Mouse (Mus musculus) forebrain, postnatal 0 days (tissue): ENCODE results near the gene Gabrg3. TPM values are rescaled to one million over a fixed set of nuclear protein-coding genes. Genes with fewer than 3 reads are reported as not detected.

Source experiments
- ATAC-seq: fragments of 200-750 bp; cut with Nextera tagmentation; 2 replicates; pipeline ENCODE4 v1.8.0; 2017; ENCODE audit warnings: mild to moderate bottlenecking, moderate library complexity
- DNase-seq: peaks from one replicate; pipeline ENCODE4 v3.0.0-alpha.2; 2015
- H3K27ac ChIP-seq: fragments of 300-500 bp; sonication (generic); 2 replicates; pipeline ENCODE4 v1.5.1; 2014; ENCODE audit warnings: low read depth, mild to moderate bottlenecking, antibody characterized with exemption, low read length, moderate library complexity, mixed read lengths
- H3K27me3 ChIP-seq: fragments of 300-500 bp; sonication (generic); 2 replicates; pipeline ENCODE4 v1.6.1; 2014; ENCODE audit warnings: mild to moderate bottlenecking, low read length, mixed read lengths; ENCODE audit not compliant: insufficient read depth
- H3K36me3 ChIP-seq: fragments of 300-500 bp; sonication (generic); 2 replicates; pipeline ENCODE4 v1.6.1; 2014; ENCODE audit warnings: mild to moderate bottlenecking, moderate library complexity; ENCODE audit not compliant: insufficient read depth
- H3K4me1 ChIP-seq: fragments of 300-500 bp; sonication (generic); 2 replicates; pipeline ENCODE4 v1.6.1; 2014; ENCODE audit warnings: antibody characterized with exemption; ENCODE audit not compliant: insufficient read depth
- H3K4me2 ChIP-seq: fragments of 300-500 bp; sonication (generic); 2 replicates; pipeline ENCODE4 v1.6.1; 2014; ENCODE audit warnings: low read depth, mild to moderate bottlenecking, moderate library complexity
- H3K4me3 ChIP-seq: fragments of 300-500 bp; sonication (generic); 2 replicates; pipeline ENCODE4 v1.5.1; 2014; ENCODE audit warnings: low read depth, low read length, mixed read lengths
- H3K9ac ChIP-seq: fragments of 300-500 bp; sonication (generic); 2 replicates; pipeline ENCODE4 v1.6.1; 2014; ENCODE audit warnings: mild to moderate bottlenecking
- H3K9me3 ChIP-seq: fragments of 300-500 bp; sonication (generic); 2 replicates; pipeline ENCODE4 v1.6.1; 2016; ENCODE audit warnings: low read length
- CTCF ChIP-seq: sonication (generic); IDR thresholded peaks from 2 replicates; pipeline ENCODE4 v1.5.1; 2016; ENCODE audit warnings: antibody characterized with exemption, control low read depth, low read depth
- WGBS: fragments of 180-500 bp; shearing (Covaris S2); extraction: QIAGEN DNeasy Blood & Tissue Kit; methylation state at CpG from one replicate; pipeline ENCODE4 v1.1.7; 2014; 5-methylcytosine and 5-hydroxymethylcytosine counted together
- polyA plus RNA-seq: library from polyadenylated mRNA; unstranded; fragments of >200 nt; fragmentation: Nextera tagmentation; extraction: Ambion mirVana; gene quantifications from 2 replicates; pipeline ENCODE4 v1.2.1, GENCODE M21; 2015
- total RNA-seq: library from RNA; depleted of rRNA; stranded (reverse); fragments of >200 nt; gene quantifications from 2 replicates; pipeline ENCODE4 v1.2.3, GENCODE M21; 2014; rRNA removed

Gene Gabrg3
- total and polyA plus RNA-seq, 2 experiments from 2014 or later = 9.6 to 21.6 TPM

DNA sequence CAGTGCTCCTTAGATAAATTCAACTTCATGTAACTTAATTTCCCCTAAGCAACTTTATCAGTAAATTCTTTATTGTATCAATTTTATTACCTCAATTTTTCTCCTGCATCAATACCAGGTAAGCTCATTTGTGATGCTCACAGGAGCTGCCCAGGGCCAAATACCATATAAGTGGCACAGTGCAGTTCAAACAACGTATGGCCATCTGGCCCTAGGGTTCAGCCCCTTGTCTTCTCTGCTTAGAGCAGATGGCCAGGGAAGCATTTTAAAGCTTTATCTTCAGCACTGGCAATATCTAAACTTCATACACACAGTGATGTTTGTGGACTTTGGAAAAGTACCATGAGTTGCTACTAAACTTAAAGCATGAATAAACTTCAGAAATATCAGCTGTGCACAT lies 619.2 kb downstream of the Gabrg3 start:
- TF ChIP-seq CTCF = no peak
- WGBS = 69% methylated on average over 1 of the region's 1 CpGs
- Histone ChIP-seq H3K4me3 (no peak overlapping the region), H3K4me2 (no peak overlapping the region), H3K27ac (no peak overlapping the region), H3K9me3 (no peaks in the 10 kb centered on the region), H3K4me1 (no peaks in the 10 kb centered on the region), H3K9ac (no peak overlapping the region), H3K36me3 (no peaks in the 10 kb centered on the region), H3K27me3 (no peaks in the 10 kb centered on the region)
- DNase-seq (no peak), ATAC-seq (no peak)

DNA sequence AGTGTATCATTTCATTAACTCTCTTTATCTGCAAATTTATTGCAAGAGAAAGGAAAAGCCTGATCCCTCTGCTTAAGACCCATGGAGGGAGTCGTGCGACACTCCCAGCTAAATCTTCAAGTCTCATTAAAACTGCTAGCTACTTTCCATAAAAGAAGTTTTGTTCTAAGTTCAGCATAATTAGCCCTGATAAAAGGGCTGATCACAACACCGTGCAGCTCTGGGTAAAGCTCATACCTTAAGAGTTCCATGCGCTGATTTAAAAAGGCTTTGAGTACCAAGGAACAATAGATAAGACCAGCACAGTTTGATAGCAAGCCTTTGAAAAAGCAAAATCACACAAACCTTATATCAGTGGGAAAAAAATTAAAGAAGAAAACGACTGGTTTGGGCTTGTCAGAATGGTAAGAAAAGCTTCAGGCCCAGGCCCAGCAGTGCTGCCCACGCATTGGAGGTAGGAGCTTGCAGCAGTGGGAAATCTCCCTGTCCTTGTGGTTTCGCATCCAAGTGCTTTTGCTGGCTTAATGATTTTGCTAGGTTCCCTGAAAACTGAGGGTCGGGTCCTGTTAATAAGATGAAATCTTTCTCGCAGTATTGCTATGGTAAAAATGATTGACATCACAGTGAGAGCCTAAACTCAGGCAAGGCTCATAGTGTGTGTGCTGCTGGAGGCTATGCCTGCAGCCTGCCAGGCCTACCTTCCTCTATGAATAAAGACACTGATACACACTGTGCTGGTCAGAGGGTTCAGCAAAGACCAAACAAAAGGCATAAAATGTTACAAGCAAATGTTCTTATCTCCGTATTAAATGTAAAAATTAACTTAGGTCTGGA lies 621.2 kb downstream of the Gabrg3 start:
- Histone ChIP-seq H3K4me3 (no peak overlapping the region), H3K36me3 (no peaks in the 10 kb centered on the region), H3K9me3 (no peaks in the 10 kb centered on the region), H3K4me2 (no peak overlapping the region), H3K27ac (peak overlapping the region; percentile 57), H3K9ac (no peak overlapping the region), H3K27me3 (no peaks in the 10 kb centered on the region), H3K4me1 (no peaks in the 10 kb centered on the region)
- DNase-seq (peak; percentile 20), ATAC-seq (peak; percentile 80)
- WGBS = 14% methylated on average over 10 of the region's 10 CpGs
- no peak for TF ChIP-seq CTCF

GRCm38 (mm10) chr7:56729225-56729624 lies 657.8 kb downstream of the Gabrg3 start:
- H3K27me3 ChIP-seq = no peaks in the 10 kb centered on the region
- WGBS = 73% methylated on average over 6 of the region's 6 CpGs
- DNase-seq = no peak
- H3K9me3 ChIP-seq = no peaks in the 10 kb centered on the region
- no peak for ATAC-seq
- no peak overlapping the region for H3K4me2 ChIP-seq
- H3K9ac ChIP-seq = no peak overlapping the region
- no peaks in the 10 kb centered on the region for H3K4me1 ChIP-seq
- no peak overlapping the region for H3K4me3 ChIP-seq
- H3K36me3 ChIP-seq = no peaks in the 10 kb centered on the region
- TF ChIP-seq CTCF = no peak
- no peak overlapping the region for H3K27ac ChIP-seq

Other genes starting within 250 kb of the Gabrg3 start
- 159 and 198 TPM in 2 replicates for gene Gabrb3, start 32.5 kb upstream of the Gabrg3 start, total RNA-seq
- 35.2 and 51.2 TPM in 2 replicates for gene Gabrb3, start 32.5 kb upstream of the Gabrg3 start, polyA plus RNA-seq
- gene Gabra5, start 122.9 kb upstream of the Gabrg3 start, total RNA-seq = 102 and 105 TPM in 2 replicates
- 108 and 115 TPM in 2 replicates for gene Gabra5, start 122.9 kb upstream of the Gabrg3 start, polyA plus RNA-seq